Mouse (Mus musculus): ENCODE data around the gene Cnot11.

Gene Cnot11

GRCm38 (mm10) chr1:39534831-39535230 is at the start of gene Cnot11:
TSS of gene Cnot11 (plus strand) at chr1:39534992.
- DNase-seq (ENCODE audit: low spot score in 2 of 2): no peak

GRCm38 (mm10) chr1:39487370-39487769 is 47.4 kb upstream of the Cnot11 start:
- DNase-seq (ENCODE audit: low spot score in 2 of 2): no peak

GRCm38 (mm10) chr1:39493165-39493564 is 41.6 kb upstream of the Cnot11 start:
- no peak for DNase-seq (ENCODE audit: low spot score in 2 of 2)

- DNase-seq (ENCODE audit: low spot score in 2 of 2): no peak
Observed at GRCm38 (mm10) chr1:39493664-39494063, 41.1 kb upstream of the Cnot11 start.

- no peak for DNase-seq (ENCODE audit: low spot score in 2 of 2)
Observed at GRCm38 (mm10) chr1:39496995-39497394, 37.8 kb upstream of the Cnot11 start.

- no peak for DNase-seq (ENCODE audit: low spot score in 2 of 2)
Observed at GRCm38 (mm10) chr1:39497748-39498147, 37.0 kb upstream of the Cnot11 start.

GRCm38 (mm10) chr1:39499485-39499941 is 35.3 kb upstream of the Cnot11 start:
- no peak for DNase-seq (ENCODE audit: low spot score in 2 of 2)

GRCm38 (mm10) chr1:39502817-39503633 is 31.8 kb upstream of the Cnot11 start:
- DNase-seq (ENCODE audit: low spot score in 2 of 2): peak in 1 of 2 experiments; percentile 11

- peak in 1 of 2 experiments; percentile 26 for DNase-seq (ENCODE audit: low spot score in 2 of 2)
Observed at GRCm38 (mm10) chr1:39504261-39504660, 30.5 kb upstream of the Cnot11 start.

GRCm38 (mm10) chr1:39505600-39505999 is 29.2 kb upstream of the Cnot11 start:
- DNase-seq (ENCODE audit: low spot score in 2 of 2): no peak

GRCm38 (mm10) chr1:39511775-39512174 is 23.0 kb upstream of the Cnot11 start:
- DNase-seq (ENCODE audit: low spot score in 2 of 2): no peak

- DNase-seq (ENCODE audit: low spot score in 2 of 2): no peak
Observed at GRCm38 (mm10) chr1:39512183-39512582, 22.6 kb upstream of the Cnot11 start.

GRCm38 (mm10) chr1:39515303-39515991 is 19.3 kb upstream of the Cnot11 start:
- DNase-seq (ENCODE audit: low spot score in 2 of 2): no peak

GRCm38 (mm10) chr1:39521326-39521725 is 13.5 kb upstream of the Cnot11 start:
- no peak for DNase-seq (ENCODE audit: low spot score in 2 of 2)

- DNase-seq (ENCODE audit: low spot score in 2 of 2): peak in 1 of 2 experiments; percentile 46
Observed at GRCm38 (mm10) chr1:39522519-39522918, 12.3 kb upstream of the Cnot11 start.

GRCm38 (mm10) chr1:39525763-39526162 is 9.0 kb upstream of the Cnot11 start:
- no peak for DNase-seq (ENCODE audit: low spot score in 2 of 2)

- DNase-seq (ENCODE audit: low spot score in 2 of 2): no peak
Observed at GRCm38 (mm10) chr1:39526371-39527167, 8.2 kb upstream of the Cnot11 start.

GRCm38 (mm10) chr1:39527432-39527831 is 7.4 kb upstream of the Cnot11 start:
- DNase-seq (ENCODE audit: low spot score in 2 of 2): peak; percentile 61 to 90

GRCm38 (mm10) chr1:39528319-39528718 is 6.5 kb upstream of the Cnot11 start:
- no peak for DNase-seq (ENCODE audit: low spot score in 2 of 2)

- DNase-seq (ENCODE audit: low spot score in 2 of 2): peak; percentile 54 to 82
Observed at GRCm38 (mm10) chr1:39530258-39530943, 4.4 kb upstream of the Cnot11 start.

- DNase-seq (ENCODE audit: low spot score in 2 of 2): no peak
Observed at GRCm38 (mm10) chr1:39531036-39531435, 3.8 kb upstream of the Cnot11 start.
